In genomic region chr9:34967772-34968171, GRCm38 (mm10) we compare ENCODE assay signal across 15 mouse cellular contexts.
"Had no signal": no experiment of that assay in that cellular context is flagged by ENCODE, and none has a peak within 500 bp of the region (broad histone marks: within the 10 kb centered on the region; RNA-seq: fewer than 3 reads in every experiment).

No protein-coding gene starts in this region.

- H3K36me3 ChIP-seq: limb, embryonic 10.5 days; liver, embryonic 15.5 days; midbrain, embryonic 12.5 days; neural tube, embryonic 13.5 days had no signal

- H3K4me3 ChIP-seq: left cerebral cortex, adult 2 months; limb, embryonic 10.5 days; liver, embryonic 15.5 days; midbrain, embryonic 12.5 days; neural tube, embryonic 13.5 days had no signal

- ATAC-seq: lung, postnatal 0 days; midbrain, embryonic 16.5 days had no signal

- H3K27ac ChIP-seq: left cerebral cortex, adult 2 months; limb, embryonic 10.5 days; liver, embryonic 15.5 days; midbrain, embryonic 12.5 days; neural tube, embryonic 13.5 days had no signal

- H3K27me3 ChIP-seq: liver, embryonic 15.5 days; midbrain, embryonic 12.5 days; neural tube, embryonic 13.5 days had no signal

- H3K9me3 ChIP-seq: limb, embryonic 10.5 days; liver, embryonic 15.5 days; midbrain, embryonic 12.5 days; neural tube, embryonic 13.5 days had no signal

- H3K4me1 ChIP-seq: liver, embryonic 15.5 days had no signal

- H3K9ac ChIP-seq: liver, embryonic 15.5 days; midbrain, embryonic 12.5 days; neural tube, embryonic 13.5 days had no signal

- H3K4me2 ChIP-seq: liver, embryonic 11.5 days; liver, embryonic 15.5 days; midbrain, embryonic 12.5 days; neural tube, embryonic 13.5 days had no signal

- DNase-seq: kidney, adult 9 months; kidney, postnatal 25 days; lung, postnatal 36 days; right cerebral cortex, adult 18-20 months; right cerebral cortex, postnatal 25 days; thymus, adult 2 months; thymus, postnatal 25 days had no signal
